Mouse (Mus musculus) urinary bladder, postnatal 14 days (tissue): ENCODE measurements around the gene Pnmal2.

Experiments used
- DNase-seq: peaks from one replicate; pipeline ENCODE4 v3.0.0; 2021; ENCODE audit warnings: low spot score

Gene Pnmal2

GRCm38 (mm10) chr7:16982859-16983568 is 38.5 kb downstream of the Pnmal2 start, which contains the start of gene Gm42372:
Gene Gm42372, plus strand, starts transcription at chr7:16983086.
- no peak for DNase-seq

- no peak for DNase-seq
These were observed 43.2 kb downstream of the Pnmal2 start for GRCm38 (mm10) chr7:16987541-16988149.

GRCm38 (mm10) chr7:16988405-16988804 is 43.9 kb downstream of the Pnmal2 start:
- DNase-seq, result peak; percentile 65

- DNase-seq, result no peak
These were observed 45.7 kb downstream of the Pnmal2 start for GRCm38 (mm10) chr7:16990006-16990744.

GRCm38 (mm10) chr7:16991681-16992450 is 47.4 kb downstream of the Pnmal2 start:
- no peak for DNase-seq

GRCm38 (mm10) chr7:16992451-16992807 is 47.9 kb downstream of the Pnmal2 start, which contains the start of gene Ccdc8:
Gene Ccdc8, plus strand, starts transcription at chr7:16992708.
- DNase-seq, result no peak

- DNase-seq, result peak; percentile 88
These were observed 49.3 kb downstream of the Pnmal2 start for GRCm38 (mm10) chr7:16993651-16994399.

- DNase-seq, result no peak
These were observed 49.9 kb downstream of the Pnmal2 start for GRCm38 (mm10) chr7:16994400-16994799.

GRCm38 (mm10) chr7:16995345-16995744 is 50.9 kb downstream of the Pnmal2 start:
- no peak for DNase-seq
